Mouse (Mus musculus) embryonic facial prominence, embryonic 11.5 days (tissue): ENCODE data around the gene Serbp1. TPM values are rescaled to one million over a fixed set of nuclear protein-coding genes. Genes with fewer than 3 reads are reported as not detected.
A peak's percentile ranks its signal among the peaks of the same experiment; 100 is the strongest.

Source experiments
- ATAC-seq: fragments of 200-750 bp; cut with Nextera tagmentation; replicated peaks from 2 replicates; pipeline ENCODE4 v1.8.0; 2017; ENCODE audit warnings: low read depth; ENCODE audit not compliant: insufficient number of reproducible peaks, low FRiP score, low TSS enrichment
- DNase-seq: peaks from one replicate; pipeline ENCODE4 v3.0.0-alpha.2; 2015; ENCODE audit warnings: low spot score
- H3K27ac ChIP-seq: fragments of 300-500 bp; sonication (generic); replicated peaks from 2 replicates; pipeline ENCODE4 v1.5.1; 2014; ENCODE audit warnings: mild to moderate bottlenecking, low read depth, low read length, control low read depth
- H3K27me3 ChIP-seq: fragments of 300-500 bp; sonication (generic); 2 replicates; pipeline ENCODE4 v1.6.1; 2014; ENCODE audit warnings: mild to moderate bottlenecking, low read length, moderate library complexity, mixed read lengths; ENCODE audit not compliant: control insufficient read depth, insufficient read depth
- H3K36me3 ChIP-seq: fragments of 300-500 bp; sonication (generic); replicated peaks from 2 replicates; pipeline ENCODE4 v1.6.1; 2014; ENCODE audit warnings: low read depth, mild to moderate bottlenecking, low read length, moderate library complexity, mixed read lengths; ENCODE audit not compliant: control insufficient read depth, insufficient read depth
- H3K4me1 ChIP-seq: fragments of 300-500 bp; sonication (generic); 2 replicates; pipeline ENCODE4 v1.6.1; 2014; ENCODE audit warnings: low read length, mixed read lengths; ENCODE audit not compliant: control insufficient read depth, insufficient read depth
- H3K4me2 ChIP-seq: fragments of 300-500 bp; sonication (generic); 2 replicates; pipeline ENCODE4 v1.6.1; 2014; ENCODE audit warnings: low read depth, mild to moderate bottlenecking, control low read depth, low read length, moderate library complexity
- H3K4me3 ChIP-seq: fragments of 300-500 bp; sonication (generic); 2 replicates; pipeline ENCODE4 v1.5.1; 2014; ENCODE audit warnings: low read depth, low read length, control low read depth
- H3K9ac ChIP-seq: fragments of 300-500 bp; sonication (generic); replicated peaks from 2 replicates; pipeline ENCODE4 v1.6.1; 2014; ENCODE audit warnings: mild to moderate bottlenecking, control low read depth, low read length
- H3K9me3 ChIP-seq: fragments of 300-500 bp; sonication (generic); replicated peaks from 2 replicates; pipeline ENCODE4 v1.6.1; 2016; ENCODE audit warnings: mild to moderate bottlenecking, low read length, inconsistent platforms, mixed read lengths; ENCODE audit not compliant: control insufficient read depth
- WGBS: fragments of 180-500 bp; shearing (Covaris S2); extraction: QIAGEN DNeasy Blood & Tissue Kit; methylation state at CpG from one replicate; pipeline ENCODE4 v1.1.7; 2014; 5-methylcytosine and 5-hydroxymethylcytosine counted together
- polyA plus RNA-seq: library from polyadenylated mRNA; unstranded; fragments of >200 nt; fragmentation: Nextera tagmentation; extraction: Ambion mirVana; gene quantifications from 2 replicates; pipeline ENCODE4 v1.2.1, GENCODE M21; 2014

Serbp1 gene
- polyA plus RNA-seq, 1 experiment from 2014 or later, result 669 TPM

- Histone ChIP-seq H3K36me3 (no peaks in the 10 kb centered on the region; the same call in 1 of the 2 replicates), H3K4me1 (no peaks in the 10 kb centered on the region), H3K27me3 (no peaks in the 10 kb centered on the region), H3K9ac (no peak overlapping the region), H3K27ac (no peak overlapping the region), H3K4me3 (no peak overlapping the region), H3K9me3 (no peaks in the 10 kb centered on the region), H3K4me2 (no peak overlapping the region)
- ATAC-seq (no peak), DNase-seq (no peak)
- WGBS, result 97% methylated on average over 1 of the region's 1 CpGs
These were observed 44.9 kb downstream of the Serbp1 start for GRCm38 (mm10) chr6:67282897-67283296.

GRCm38 (mm10) chr6:67292042-67292623 is 54.2 kb downstream of the Serbp1 start:
- no peaks in the 10 kb centered on the region for H3K9me3 ChIP-seq
- 87% methylated on average over 5 of the region's 5 CpGs for WGBS
- no peak for ATAC-seq
- no peak overlapping the region for H3K4me2 ChIP-seq
- no peaks in the 10 kb centered on the region for H3K4me1 ChIP-seq
- DNase-seq, result no peak
- no peaks in the 10 kb centered on the region for H3K36me3 ChIP-seq
- no peak overlapping the region for H3K9ac ChIP-seq
- H3K27ac ChIP-seq, result no peak overlapping the region
- H3K27me3 ChIP-seq, result no peaks in the 10 kb centered on the region
- H3K4me3 ChIP-seq, result no peak overlapping the region

GRCm38 (mm10) chr6:67296126-67296525 is 58.1 kb downstream of the Serbp1 start:
- 56% methylated on average over 5 of the region's 5 CpGs for WGBS
- ATAC-seq (no peak), DNase-seq (no peak)
- no peak overlapping the region for H3K4me2 ChIP-seq
- H3K9ac ChIP-seq, result no peak overlapping the region
- no peaks in the 10 kb centered on the region for H3K4me1 ChIP-seq
- no peak overlapping the region for H3K4me3 ChIP-seq
- no peak overlapping the region for H3K27ac ChIP-seq
- no peaks in the 10 kb centered on the region for H3K9me3 ChIP-seq
- H3K36me3 ChIP-seq, result no peaks in the 10 kb centered on the region
- H3K27me3 ChIP-seq, result no peaks in the 10 kb centered on the region

GRCm38 (mm10) chr6:67298742-67299141 is 60.8 kb downstream of the Serbp1 start:
- Histone ChIP-seq H3K27ac (no peak overlapping the region), H3K9me3 (no peaks in the 10 kb centered on the region), H3K4me2 (no peak overlapping the region), H3K9ac (no peak overlapping the region), H3K4me3 (no peak overlapping the region), H3K4me1 (no peaks in the 10 kb centered on the region), H3K27me3 (no peaks in the 10 kb centered on the region), H3K36me3 (no peaks in the 10 kb centered on the region)
- 84% methylated on average over 5 of the region's 5 CpGs for WGBS
- DNase-seq (no peak), ATAC-seq (peak; percentile 20; the same call in 1 of the 2 replicates)

- 71% methylated on average over 4 of the region's 4 CpGs for WGBS
- H3K27ac ChIP-seq, result no peak overlapping the region
These were observed 62.3 kb downstream of the Serbp1 start for GRCm38 (mm10) chr6:67300300-67300699.

GRCm38 (mm10) chr6:67300710-67301163 is 62.8 kb downstream of the Serbp1 start:
- Histone ChIP-seq H3K27ac (no peak overlapping the region), H3K36me3 (no peaks in the 10 kb centered on the region), H3K9ac (no peak overlapping the region), H3K27me3 (no peaks in the 10 kb centered on the region), H3K4me3 (no peak overlapping the region), H3K9me3 (no peaks in the 10 kb centered on the region), H3K4me1 (no peaks in the 10 kb centered on the region), H3K4me2 (no peak overlapping the region)
- ATAC-seq (no peak), DNase-seq (peak; percentile 53)
- 49% methylated on average over 6 of the region's 6 CpGs for WGBS

More at GRCm38 (mm10) chr6:67300300-67300699, 62.3 kb downstream of the Serbp1 start:
- H3K9ac ChIP-seq, result no peak overlapping the region
- DNase-seq (no peak), ATAC-seq (no peak)
- no peaks in the 10 kb centered on the region for H3K36me3 ChIP-seq
- H3K27me3 ChIP-seq, result no peaks in the 10 kb centered on the region
- H3K4me2 ChIP-seq, result no peak overlapping the region
- no peak overlapping the region for H3K4me3 ChIP-seq
- H3K4me1 ChIP-seq, result no peaks in the 10 kb centered on the region
- H3K9me3 ChIP-seq, result no peaks in the 10 kb centered on the region

GRCm38 (mm10) chr6:67301230-67301629 is 63.3 kb downstream of the Serbp1 start:
- DNase-seq (no peak), ATAC-seq (no peak)
- H3K4me2 ChIP-seq, result no peak overlapping the region
- H3K36me3 ChIP-seq, result no peaks in the 10 kb centered on the region
- no peaks in the 10 kb centered on the region for H3K9me3 ChIP-seq
- H3K9ac ChIP-seq, result no peak overlapping the region
- WGBS, result 93% methylated on average over 3 of the region's 3 CpGs
- H3K27me3 ChIP-seq, result no peaks in the 10 kb centered on the region
- no peaks in the 10 kb centered on the region for H3K4me1 ChIP-seq
- H3K4me3 ChIP-seq, result no peak overlapping the region
- no peak overlapping the region for H3K27ac ChIP-seq

GRCm38 (mm10) chr6:67302471-67302870 is 64.5 kb downstream of the Serbp1 start:
- no peaks in the 10 kb centered on the region for H3K9me3 ChIP-seq
- no peak overlapping the region for H3K4me2 ChIP-seq
- H3K9ac ChIP-seq, result no peak overlapping the region
- ATAC-seq, result no peak
- H3K4me1 ChIP-seq, result no peaks in the 10 kb centered on the region
- H3K27ac ChIP-seq, result no peak overlapping the region
- WGBS, result 83% methylated on average over 4 of the region's 4 CpGs
- no peak overlapping the region for H3K4me3 ChIP-seq
- H3K27me3 ChIP-seq, result no peaks in the 10 kb centered on the region
- no peaks in the 10 kb centered on the region for H3K36me3 ChIP-seq
- DNase-seq, result no peak
